Mouse (Mus musculus) neural tube, embryonic 11.5 days (tissue): ENCODE data around the gene Rgs3. TPM values are rescaled to one million over a fixed set of nuclear protein-coding genes. Genes with fewer than 3 reads are reported as not detected.

Experiments
- ATAC-seq: fragments of 200-750 bp; cut with Nextera tagmentation; 2 replicates; pipeline ENCODE4 v1.8.0; 2017; ENCODE audit warnings: moderate number of reproducible peaks, mild to moderate bottlenecking, moderate TSS enrichment, moderate library complexity; ENCODE audit not compliant: insufficient read depth, low FRiP score, low TSS enrichment
- DNase-seq: peaks from one replicate; pipeline ENCODE4 v3.0.0-alpha.2; 2015; ENCODE audit warnings: low spot score
- H3K27ac ChIP-seq: fragments of 300-500 bp; sonication (generic); 2 replicates; pipeline ENCODE4 v1.5.1; 2014; ENCODE audit warnings: low read depth, mild to moderate bottlenecking, low read length
- H3K27me3 ChIP-seq: fragments of 300-500 bp; sonication (generic); 2 replicates; pipeline ENCODE4 v1.6.1; 2014; ENCODE audit warnings: mild to moderate bottlenecking, low read length, mixed read lengths; ENCODE audit not compliant: control insufficient read depth, insufficient read depth
- H3K36me3 ChIP-seq: fragments of 300-500 bp; sonication (generic); 2 replicates; pipeline ENCODE4 v1.6.1; 2014; ENCODE audit warnings: mild to moderate bottlenecking, low read length, moderate library complexity, mixed read lengths; ENCODE audit not compliant: control insufficient read depth, insufficient read depth
- H3K4me1 ChIP-seq: fragments of 300-500 bp; sonication (generic); 2 replicates; pipeline ENCODE4 v1.6.1; 2014; ENCODE audit warnings: low read length, mixed read lengths; ENCODE audit not compliant: control insufficient read depth, insufficient read depth
- H3K4me2 ChIP-seq: fragments of 300-500 bp; sonication (generic); 2 replicates; pipeline ENCODE4 v1.6.1; 2014; ENCODE audit warnings: low read depth, mild to moderate bottlenecking, moderate library complexity
- H3K4me3 ChIP-seq: fragments of 300-500 bp; sonication (generic); 2 replicates; pipeline ENCODE4 v1.5.1; 2014; ENCODE audit warnings: low read depth, low read length
- H3K9ac ChIP-seq: fragments of 300-500 bp; sonication (generic); 2 replicates; pipeline ENCODE4 v1.6.1; 2014; ENCODE audit warnings: mild to moderate bottlenecking, low read length
- H3K9me3 ChIP-seq: fragments of 300-500 bp; sonication (generic); 2 replicates; pipeline ENCODE4 v1.6.1; 2016; ENCODE audit warnings: low read length; ENCODE audit not compliant: control insufficient read depth
- WGBS: fragments of 180-500 bp; shearing (Covaris S2); extraction: QIAGEN DNeasy Blood & Tissue Kit; methylation state at CpG from one replicate; pipeline ENCODE4 v1.1.7; 2014; 5-methylcytosine and 5-hydroxymethylcytosine counted together
- polyA plus RNA-seq: library from polyadenylated mRNA; unstranded; fragments of >200 nt; fragmentation: Nextera tagmentation; extraction: Ambion mirVana; gene quantifications from 2 replicates; pipeline ENCODE4 v1.2.1, GENCODE M21; 2014

Rgs3 gene
- polyA plus RNA-seq, 1 experiment from 2014 or later = 29.4 TPM

- Histone ChIP-seq H3K4me3 (no peak overlapping the region), H3K4me2 (no peak overlapping the region), H3K27ac (no peak overlapping the region), H3K36me3 (no peaks in the 10 kb centered on the region), H3K4me1 (peaks cover 7% of the 10 kb centered on the region), H3K9me3 (no peaks in the 10 kb centered on the region), H3K27me3 (no peaks in the 10 kb centered on the region), H3K9ac (no peak overlapping the region)
- ATAC-seq (no peak), DNase-seq (no peak)
- 86% methylated on average over 4 of the region's 4 CpGs for whole genome bisulfite sequencing
Measured at GRCm38 (mm10) chr4:62603607-62604006, 44.0 kb downstream of the Rgs3 start.

- H3K9me3 ChIP-seq = no peaks in the 10 kb centered on the region
- H3K36me3 ChIP-seq = no peaks in the 10 kb centered on the region
- ATAC-seq = no peak
- H3K27me3 ChIP-seq = no peaks in the 10 kb centered on the region
- WGBS = 63% methylated on average over 4 of the region's 4 CpGs
- H3K27ac ChIP-seq = no peak overlapping the region
- DNase-seq = no peak
- H3K9ac ChIP-seq = no peak overlapping the region
- peaks cover 7% of the 10 kb centered on the region for H3K4me1 ChIP-seq
- no peak overlapping the region for H3K4me3 ChIP-seq
- H3K4me2 ChIP-seq = no peak overlapping the region
Measured at GRCm38 (mm10) chr4:62604094-62604493, 44.4 kb downstream of the Rgs3 start.

- no peak overlapping the region for H3K27ac ChIP-seq
- H3K4me1 ChIP-seq = peaks cover 7% of the 10 kb centered on the region
- WGBS = 91% methylated on average over 9 of the region's 9 CpGs
- no peak overlapping the region for H3K9ac ChIP-seq
- H3K4me3 ChIP-seq = no peak overlapping the region
- DNase-seq (no peak), ATAC-seq (no peak)
- H3K36me3 ChIP-seq = no peaks in the 10 kb centered on the region
- H3K4me2 ChIP-seq = no peak overlapping the region
- no peaks in the 10 kb centered on the region for H3K9me3 ChIP-seq
- no peaks in the 10 kb centered on the region for H3K27me3 ChIP-seq
Measured at GRCm38 (mm10) chr4:62605856-62606541, 46.4 kb downstream of the Rgs3 start.

- ATAC-seq (no peak), DNase-seq (no peak)
- no peak overlapping the region for H3K27ac ChIP-seq
- 64% methylated on average over 7 of the region's 7 CpGs for WGBS
- H3K36me3 ChIP-seq = no peaks in the 10 kb centered on the region
- no peak overlapping the region for H3K4me3 ChIP-seq
- H3K27me3 ChIP-seq = no peaks in the 10 kb centered on the region
- H3K4me1 ChIP-seq = peaks cover 7% of the 10 kb centered on the region
- H3K4me2 ChIP-seq = no peak overlapping the region
- no peaks in the 10 kb centered on the region for H3K9me3 ChIP-seq
- H3K9ac ChIP-seq = no peak overlapping the region
Measured at GRCm38 (mm10) chr4:62606542-62606882, 46.9 kb downstream of the Rgs3 start.

- no peak overlapping the region for H3K4me3 ChIP-seq
- no peak for ATAC-seq
- DNase-seq = no peak
- no peaks in the 10 kb centered on the region for H3K27me3 ChIP-seq
- H3K9me3 ChIP-seq = no peaks in the 10 kb centered on the region
- H3K4me2 ChIP-seq = no peak overlapping the region
- H3K27ac ChIP-seq = no peak overlapping the region
- H3K4me1 ChIP-seq = peaks cover 7% of the 10 kb centered on the region
- WGBS = 79% methylated on average over 7 of the region's 7 CpGs
- no peaks in the 10 kb centered on the region for H3K36me3 ChIP-seq
- no peak overlapping the region for H3K9ac ChIP-seq
Measured at GRCm38 (mm10) chr4:62606905-62607304, 47.3 kb downstream of the Rgs3 start.

GRCm38 (mm10) chr4:62607345-62607744 lies 47.7 kb downstream of the Rgs3 start:
- WGBS = 52% methylated on average over 9 of the region's 9 CpGs
- Histone ChIP-seq H3K4me2 (no peak overlapping the region), H3K27ac (no peak overlapping the region), H3K27me3 (no peaks in the 10 kb centered on the region), H3K36me3 (no peaks in the 10 kb centered on the region), H3K4me3 (no peak overlapping the region), H3K9ac (no peak overlapping the region), H3K9me3 (no peaks in the 10 kb centered on the region), H3K4me1 (peaks cover 7% of the 10 kb centered on the region)
- DNase-seq (no peak), ATAC-seq (peak; percentile 35; the same call in 1 of the 2 replicates)

GRCm38 (mm10) chr4:62607805-62608204 lies 48.2 kb downstream of the Rgs3 start:
- Histone ChIP-seq H3K4me1 (peaks cover 12% of the 10 kb centered on the region), H3K9me3 (no peaks in the 10 kb centered on the region), H3K27me3 (no peaks in the 10 kb centered on the region), H3K27ac (no peak overlapping the region), H3K36me3 (no peaks in the 10 kb centered on the region), H3K4me2 (no peak overlapping the region), H3K9ac (no peak overlapping the region), H3K4me3 (no peak overlapping the region)
- WGBS = 83% methylated on average over 6 of the region's 6 CpGs
- DNase-seq (no peak), ATAC-seq (peak; percentile 67; the same call in 1 of the 2 replicates)

- Histone ChIP-seq H3K4me3 (no peak overlapping the region), H3K9ac (no peak overlapping the region), H3K4me2 (no peak overlapping the region), H3K9me3 (no peaks in the 10 kb centered on the region), H3K36me3 (no peaks in the 10 kb centered on the region), H3K4me1 (peaks cover 24% of the 10 kb centered on the region), H3K27me3 (no peaks in the 10 kb centered on the region), H3K27ac (no peak overlapping the region)
- ATAC-seq = no peak
- no peak for DNase-seq
- 86% methylated on average over 4 of the region's 4 CpGs for WGBS
Measured at GRCm38 (mm10) chr4:62609333-62609732, 49.7 kb downstream of the Rgs3 start.

- H3K9ac ChIP-seq = no peak overlapping the region
- H3K27ac ChIP-seq = no peak overlapping the region
- H3K4me3 ChIP-seq = no peak overlapping the region
- H3K36me3 ChIP-seq = no peaks in the 10 kb centered on the region
- 52% methylated on average over 16 of the region's 16 CpGs for WGBS
- H3K9me3 ChIP-seq = no peaks in the 10 kb centered on the region
- no peaks in the 10 kb centered on the region for H3K27me3 ChIP-seq
- peaks cover 24% of the 10 kb centered on the region for H3K4me1 ChIP-seq
- ATAC-seq = no peak
- no peak overlapping the region for H3K4me2 ChIP-seq
- DNase-seq = peak; percentile 46
Measured at GRCm38 (mm10) chr4:62610142-62610675, 50.6 kb downstream of the Rgs3 start.
